Mouse (Mus musculus) adrenal gland, adult 18-20 months (tissue): ENCODE results near the gene Tceal1. TPM values are rescaled to one million over a fixed set of nuclear protein-coding genes. Genes with fewer than 3 reads are reported as not detected.
A peak's percentile ranks its signal among the peaks of the same experiment; 100 is the strongest.
"Not testable (repeated sequence)": the region's sequence is repeated elsewhere in the genome, so short reads cannot be mapped to it uniquely, and the experiment has no call there.

Experiments used
- DNase-seq, 2 experiments: peaks; one replicate each; pipeline ENCODE4 v3.0.0; 2021 to 2022; ENCODE audit warnings: low spot score in 2 of 2
- long read RNA-seq, 2 experiments: library from polyadenylated mRNA; stranded (forward); transcript quantifications; one replicate each; pipeline ENCODE4 v2.0.0; 2021
- total RNA-seq, 2 experiments: library from RNA; stranded (reverse); gene quantifications; 1 replicate in 1 of 2; 2 replicates in 1 of 2; pipeline ENCODE4 v1.2.3; 2021

The Tceal1 gene
- 10 to 100 TPM in 1 of 2 experiments, 1 to 10 TPM in 1; 8.3 to 10.8 TPM for total RNA-seq
- long read RNA-seq, experiment 1, transcript Tceal1-201 (2 exons, 2,803 nt) = major isoform, 6 of 7 reads
- long read RNA-seq, experiment 1, partial matches to known transcripts = 0 of 7 reads
- long read RNA-seq, experiment 1, other reads (novel, unspliced or antisense) = 1 of 7 reads
- long read RNA-seq, experiment 2, transcript Tceal1-201 (2 exons, 2,803 nt) = major isoform, 24 of 28 reads
- long read RNA-seq, experiment 2, partial matches to known transcripts = 2 of 28 reads
- long read RNA-seq, experiment 2, other reads (novel, unspliced or antisense) = 2 of 28 reads

- DNase-seq = peak; percentile 36 to 49
Observed at GRCm38 (mm10) chrX:136707446-136708167, at the start of gene Tceal1. Gene Tceal1 (plus strand): TSS chrX:136707982.

GRCm38 (mm10) chrX:136666281-136666706, 41.5 kb upstream of the Tceal1 start:
- peak; percentile 7 to 17 for DNase-seq

GRCm38 (mm10) chrX:136666762-136667464, 40.9 kb upstream of the Tceal1 start:
- DNase-seq = peak; percentile 4 to 18

GRCm38 (mm10) chrX:136668794-136669193, 39.0 kb upstream of the Tceal1 start:
- DNase-seq = no peak

GRCm38 (mm10) chrX:136680989-136681388, 26.8 kb upstream of the Tceal1 start:
- DNase-seq = no peak

- DNase-seq = not testable (repeated sequence)
Observed at GRCm38 (mm10) chrX:136691606-136692293, 16.0 kb upstream of the Tceal1 start.

GRCm38 (mm10) chrX:136692294-136692675, 15.5 kb upstream of the Tceal1 start:
- DNase-seq = no peak

- DNase-seq = no peak
Observed at GRCm38 (mm10) chrX:136693196-136693595, 14.6 kb upstream of the Tceal1 start.

- DNase-seq = peak; percentile 22 to 26
Observed at GRCm38 (mm10) chrX:136708168-136708681, 443 bp downstream of the Tceal1 start.

- DNase-seq = no peak
Observed at GRCm38 (mm10) chrX:136708782-136709181, 1.0 kb downstream of the Tceal1 start.

GRCm38 (mm10) chrX:136714742-136715474, 7.1 kb downstream of the Tceal1 start:
- DNase-seq = not testable (repeated sequence)

- no peak for DNase-seq
Observed at GRCm38 (mm10) chrX:136732016-136732415, 24.2 kb downstream of the Tceal1 start.

- no peak for DNase-seq
Observed at GRCm38 (mm10) chrX:136740087-136740790, 32.5 kb downstream of the Tceal1 start.

- DNase-seq = peak; percentile 73 to 74
Observed at GRCm38 (mm10) chrX:136740791-136741650, 33.2 kb downstream of the Tceal1 start.

- DNase-seq = peak; percentile 75 to 76
Observed at GRCm38 (mm10) chrX:136741651-136742201, 33.9 kb downstream of the Tceal1 start.

- no peak for DNase-seq
Observed at GRCm38 (mm10) chrX:136742241-136742640, 34.5 kb downstream of the Tceal1 start.

- peak; percentile 30 to 44 for DNase-seq
Observed at GRCm38 (mm10) chrX:136742661-136743103, 34.9 kb downstream of the Tceal1 start.

GRCm38 (mm10) chrX:136743459-136743858, 35.7 kb downstream of the Tceal1 start, which contains the start of gene Morf4l2:
Gene Morf4l2 (minus strand): TSS chrX:136743690.
- DNase-seq = no peak
